Mouse (Mus musculus) ES-Bruce4 (cell line): Measurements from ENCODE around the gene Slc6a21. TPM values are rescaled to one million over a fixed set of nuclear protein-coding genes. Genes with fewer than 3 reads are reported as not detected.
A peak's percentile ranks its signal among the peaks of the same experiment; 100 is the strongest.

ENCODE experiments used
- H3K27ac ChIP-seq: 2 replicates; pipeline ENCODE4 v1.5.1; 2012; ENCODE audit warnings: low read length, inconsistent platforms; ENCODE audit not compliant: insufficient read depth
- H3K27me3 ChIP-seq: 2 replicates; pipeline ENCODE4 v1.6.1; 2012; ENCODE audit warnings: mild to moderate bottlenecking, low read length, inconsistent platforms; ENCODE audit not compliant: control insufficient read depth, poor library complexity, insufficient read depth, severe bottlenecking
- H3K36me3 ChIP-seq: 2 replicates; pipeline ENCODE4 v1.6.1; 2012; ENCODE audit warnings: inconsistent platforms, mild to moderate bottlenecking, low read length, moderate library complexity; ENCODE audit not compliant: control insufficient read depth, poor library complexity, insufficient read depth, severe bottlenecking
- H3K4me1 ChIP-seq: one replicate; pipeline ENCODE4 v1.8.1; 2011; ENCODE audit warnings: low read length; ENCODE audit not compliant: control insufficient read depth, insufficient read depth
- H3K4me3 ChIP-seq: 2 replicates; pipeline ENCODE4 v1.5.1; 2011; ENCODE audit warnings: low read depth, mild to moderate bottlenecking, low read length
- H3K9ac ChIP-seq: 2 replicates; pipeline ENCODE4 v1.6.1; 2012; ENCODE audit warnings: low read depth, mild to moderate bottlenecking, inconsistent platforms; ENCODE audit not compliant: poor library complexity, severe bottlenecking
- H3K9me3 ChIP-seq: replicated peaks from 2 replicates; pipeline ENCODE4 v1.6.1; 2012; ENCODE audit warnings: mild to moderate bottlenecking, low read length, inconsistent platforms; ENCODE audit not compliant: control insufficient read depth, poor library complexity, insufficient read depth, severe bottlenecking
- CTCF ChIP-seq: IDR thresholded peaks from one replicate; pipeline ENCODE4 v1.8.1; 2011; ENCODE audit warnings: low read depth, low read length
- EP300 ChIP-seq: IDR thresholded peaks from 2 replicates; pipeline ENCODE4 v1.6.1; 2011; ENCODE audit warnings: low read depth, low read length; ENCODE audit not compliant: insufficient read depth
- POLR2A ChIP-seq: IDR thresholded peaks from one replicate; pipeline ENCODE4 v1.8.1; 2011; ENCODE audit warnings: low read length; ENCODE audit not compliant: insufficient read depth
- polyA plus RNA-seq: library from polyadenylated mRNA; stranded (reverse); fragments of >200 nt; gene quantifications from 2 replicates; pipeline ENCODE4 v1.2.4, GENCODE M21; 2011; ENCODE audit warnings: low read depth; ENCODE audit not compliant: missing spikeins, insufficient read depth, insufficient read length

Slc6a21 gene
- polyA plus RNA-seq, 1 experiment: not detected

GRCm38 (mm10) chr7:45296626-45297025 is 19.3 kb downstream of the Slc6a21 start:
- Histone ChIP-seq H3K9me3 (peaks cover 2% of the 10 kb centered on the region; the same call in 1 of the 2 replicates), H3K36me3 (no peaks in the 10 kb centered on the region), H3K4me3 (no peak overlapping the region), H3K27ac (no peak overlapping the region), H3K9ac (no peak overlapping the region), H3K4me1 (no peaks in the 10 kb centered on the region), H3K27me3 (no peaks in the 10 kb centered on the region)
- TF ChIP-seq EP300 (no peak), POLR2A (no peak), CTCF (no peak)

GRCm38 (mm10) chr7:45297563-45297962 is 20.2 kb downstream of the Slc6a21 start:
- no peak overlapping the region for H3K27ac ChIP-seq
- H3K9me3 ChIP-seq: peaks cover 2% of the 10 kb centered on the region; the same call in 1 of the 2 replicates
- H3K27me3 ChIP-seq: no peaks in the 10 kb centered on the region
- H3K9ac ChIP-seq: no peak overlapping the region
- TF ChIP-seq POLR2A (no peak), EP300 (no peak), CTCF (no peak)
- no peak overlapping the region for H3K4me3 ChIP-seq
- no peaks in the 10 kb centered on the region for H3K36me3 ChIP-seq
- no peaks in the 10 kb centered on the region for H3K4me1 ChIP-seq

DNA sequence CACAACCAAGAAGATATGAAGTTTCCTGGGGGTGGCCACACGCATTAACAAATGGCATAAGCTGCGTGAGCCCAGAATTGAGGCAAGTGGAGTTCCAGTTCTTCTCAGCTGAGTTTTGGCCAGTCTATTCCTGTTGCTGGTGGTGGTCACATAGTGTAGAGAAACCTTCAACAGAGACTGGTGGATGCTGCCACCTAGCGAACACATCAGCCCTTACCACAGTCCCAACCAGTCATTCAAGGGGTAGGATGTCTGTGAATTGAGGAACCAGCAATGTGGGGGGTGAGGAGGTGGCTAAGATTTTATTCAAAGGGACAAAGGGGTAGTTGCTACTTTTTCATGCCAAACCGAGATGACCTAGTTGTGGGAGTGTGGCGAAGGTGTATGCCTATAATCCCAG is 22.4 kb downstream of the Slc6a21 start:
- peak; percentile 80 for TF ChIP-seq CTCF
- no peak for TF ChIP-seq POLR2A
- H3K4me3 ChIP-seq: no peak overlapping the region
- H3K27me3 ChIP-seq: no peaks in the 10 kb centered on the region
- H3K9me3 ChIP-seq: no peaks in the 10 kb centered on the region
- no peak overlapping the region for H3K9ac ChIP-seq
- H3K4me1 ChIP-seq: no peaks in the 10 kb centered on the region
- H3K36me3 ChIP-seq: peaks cover 8% of the 10 kb centered on the region
- no peak overlapping the region for H3K27ac ChIP-seq

DNA sequence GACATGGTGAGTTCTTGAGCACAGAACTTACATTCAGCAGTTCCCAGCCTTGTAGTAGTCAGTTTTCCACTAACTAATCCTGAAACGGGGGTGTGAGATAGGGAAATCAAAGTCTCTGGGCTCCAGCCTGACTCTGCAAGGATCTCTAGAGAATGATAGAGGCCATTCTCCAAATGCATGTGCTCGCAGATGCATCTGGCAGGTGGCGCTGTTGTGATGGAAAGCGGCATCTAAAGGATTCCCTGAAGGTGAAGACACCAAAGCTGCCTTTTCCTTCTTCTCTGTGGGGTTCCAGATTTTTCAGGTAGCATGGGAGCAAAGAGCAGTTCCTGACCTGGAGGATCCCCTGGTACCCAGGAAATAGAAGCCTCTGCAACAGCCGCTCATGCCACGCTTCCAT is 23.0 kb downstream of the Slc6a21 start:
- Histone ChIP-seq H3K9ac (no peak overlapping the region), H3K9me3 (no peaks in the 10 kb centered on the region), H3K27me3 (no peaks in the 10 kb centered on the region), H3K36me3 (peaks cover 8% of the 10 kb centered on the region), H3K27ac (no peak overlapping the region), H3K4me3 (no peak overlapping the region), H3K4me1 (no peaks in the 10 kb centered on the region)
- TF ChIP-seq CTCF (peak; percentile 77), EP300 (no peak)

DNA sequence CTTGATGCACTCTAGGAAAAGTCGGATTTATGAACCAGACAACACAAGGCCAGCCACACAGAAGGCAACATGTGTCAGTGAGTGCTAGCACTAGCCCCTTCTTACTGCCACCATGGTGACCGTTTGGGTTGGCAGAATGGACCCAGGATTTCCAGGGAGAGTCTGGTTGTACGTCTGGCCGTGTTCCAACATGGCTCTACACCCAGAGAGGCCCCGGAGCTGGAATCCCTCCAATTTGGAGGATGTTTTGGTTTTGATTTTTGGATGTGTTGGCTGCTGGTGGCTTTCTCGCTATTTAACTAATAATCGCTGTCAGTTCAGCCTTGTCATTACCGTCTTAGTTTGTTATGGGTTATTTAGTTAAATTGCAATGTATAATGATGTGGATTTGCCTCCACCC is 25.3 kb downstream of the Slc6a21 start:
- Histone ChIP-seq H3K4me3 (no peak overlapping the region), H3K27ac (no peak overlapping the region), H3K36me3 (peaks cover 8% of the 10 kb centered on the region), H3K27me3 (no peaks in the 10 kb centered on the region), H3K4me1 (no peaks in the 10 kb centered on the region), H3K9me3 (no peaks in the 10 kb centered on the region), H3K9ac (no peak overlapping the region)
- TF ChIP-seq POLR2A: no peak
- no peak for TF ChIP-seq EP300
- TF ChIP-seq CTCF: no peak

DNA sequence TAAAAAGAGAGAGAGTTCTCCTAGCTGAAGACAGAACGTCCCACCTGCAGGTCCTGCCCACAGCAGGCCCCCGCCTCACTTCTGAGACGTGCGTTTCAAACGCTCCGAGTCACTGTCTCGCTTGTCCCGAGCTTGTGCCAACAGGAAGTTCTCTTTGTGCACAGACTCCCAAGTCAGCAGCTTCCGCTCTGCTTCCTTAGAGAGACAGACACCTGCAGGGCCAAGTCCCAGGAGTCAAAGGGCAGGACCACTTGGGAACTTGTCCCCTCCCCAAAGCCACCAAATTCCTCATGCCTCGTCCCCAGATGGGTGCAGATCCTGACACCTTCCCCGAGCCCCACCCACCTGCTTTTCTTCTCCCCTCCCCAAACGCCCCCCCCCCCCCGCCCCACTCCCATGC is 27.6 kb downstream of the Slc6a21 start:
- Histone ChIP-seq H3K27me3 (no peaks in the 10 kb centered on the region), H3K4me3 (peak overlapping the region; percentile 19), H3K4me1 (no peaks in the 10 kb centered on the region), H3K9me3 (no peaks in the 10 kb centered on the region), H3K36me3 (peaks cover 8% of the 10 kb centered on the region), H3K9ac (0 out of 2 replicates have a peak overlapping the region, but pooled peaks have one; percentile 9), H3K27ac (no peak overlapping the region)
- TF ChIP-seq EP300 (no peak), POLR2A (no peak), CTCF (no peak)
